Mouse (Mus musculus) kidney, adult 11 months (tissue): ENCODE measurements at regions not wholly inside any gene's neighbourhood (a gene's known extent, or its start where the extent isn't known, plus 50 kb on each side); places are given as distances from the start of the nearest gene placed in this dataset.
A peak's percentile ranks its signal among the peaks of the same experiment; 100 is the strongest.

Experiments
- DNase-seq: peaks from one replicate; pipeline ENCODE4 v3.0.0; 2022

DNA sequence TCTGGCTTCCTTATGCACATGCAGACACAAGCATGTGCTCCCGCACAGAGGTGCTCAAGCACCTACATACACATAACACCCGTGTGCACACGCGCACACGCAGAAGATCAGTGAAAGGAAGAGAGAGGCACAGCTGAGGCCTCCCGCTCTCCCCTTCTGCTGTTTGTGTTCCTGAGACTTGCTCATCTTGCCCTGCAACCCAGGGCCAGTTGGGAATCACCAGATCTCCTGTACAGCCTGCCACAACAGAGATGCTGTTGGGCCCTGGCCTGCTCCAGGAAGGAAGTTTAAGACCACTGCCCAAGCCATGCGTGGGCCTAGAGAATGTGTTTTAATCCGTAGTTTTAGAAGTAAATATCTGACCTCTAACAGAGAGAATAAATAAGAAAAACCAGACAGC lies 160.0 kb upstream of the Ctnnb1 start:
- DNase-seq: no peak

DNA sequence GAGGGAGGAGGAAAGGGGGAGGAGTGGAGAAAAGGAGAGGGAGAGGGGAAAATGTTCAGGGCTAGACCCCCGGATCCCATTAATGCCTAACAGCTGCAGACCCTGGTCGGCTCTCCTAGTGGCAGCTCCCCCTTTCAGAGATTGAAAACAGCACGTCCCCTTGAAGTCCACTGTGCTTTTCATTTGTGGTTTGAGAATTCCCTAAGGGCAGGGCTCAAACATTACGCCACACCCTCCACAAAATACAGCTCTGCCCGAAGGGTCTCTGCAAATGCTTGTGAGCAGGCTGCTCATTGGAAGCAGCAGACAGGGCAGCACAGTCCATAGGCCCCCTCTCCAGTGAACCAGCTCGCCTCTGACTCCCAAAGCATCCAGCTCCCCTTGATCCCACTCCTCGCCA lies 159.3 kb upstream of the Ctnnb1 start:
- DNase-seq: no peak

DNA sequence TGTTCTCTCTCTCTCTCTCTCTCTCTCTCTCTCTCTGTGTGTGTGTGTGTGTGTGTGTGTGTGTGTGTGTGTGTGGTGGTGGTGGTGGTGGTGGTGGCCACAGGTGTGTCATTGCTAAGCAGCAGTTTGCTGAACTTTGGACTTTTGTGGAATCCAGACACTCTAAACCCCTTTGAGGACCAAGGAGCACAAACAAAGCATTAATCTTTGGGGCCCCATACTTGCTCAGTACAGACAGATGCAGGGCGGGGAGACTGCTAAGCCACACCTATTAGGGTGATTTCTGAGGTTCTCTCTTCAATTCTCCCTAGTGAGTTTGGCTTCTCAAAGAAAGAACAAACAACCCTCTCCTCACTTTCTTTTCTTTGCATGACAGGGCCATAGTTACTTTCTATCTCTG lies 158.1 kb upstream of the Ctnnb1 start:
- DNase-seq: no peak

DNA sequence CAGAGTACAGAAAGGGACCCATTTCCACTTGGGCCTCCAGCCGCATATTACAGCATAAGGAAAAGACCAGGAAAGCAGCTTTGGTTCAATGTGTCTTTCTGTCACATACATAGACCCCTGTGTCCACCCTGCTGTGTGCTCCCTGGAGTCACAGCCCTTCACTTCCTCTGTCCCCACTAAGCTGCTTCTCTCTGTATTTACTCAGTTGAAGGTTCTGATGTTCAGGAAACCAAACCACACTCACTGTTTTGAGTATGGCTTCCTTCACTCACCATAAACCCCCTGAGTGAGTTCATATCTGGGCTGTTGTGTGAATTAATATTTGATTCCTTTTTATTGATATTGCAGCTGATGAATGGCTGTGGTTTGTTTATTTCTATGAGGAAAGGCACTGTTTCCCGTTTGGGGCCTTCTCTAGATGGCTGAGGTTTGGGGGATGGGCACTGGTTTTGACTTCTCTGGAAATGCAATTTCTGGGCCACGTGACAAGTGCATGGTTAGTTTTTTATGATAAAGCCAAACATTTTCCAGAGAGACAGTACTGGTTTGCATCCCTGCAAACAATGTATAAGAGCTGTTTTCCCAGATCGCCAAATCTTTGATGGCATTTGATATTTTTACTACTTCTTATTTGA lies 157.0 kb upstream of the Ctnnb1 start:
- DNase-seq: no peak

DNA sequence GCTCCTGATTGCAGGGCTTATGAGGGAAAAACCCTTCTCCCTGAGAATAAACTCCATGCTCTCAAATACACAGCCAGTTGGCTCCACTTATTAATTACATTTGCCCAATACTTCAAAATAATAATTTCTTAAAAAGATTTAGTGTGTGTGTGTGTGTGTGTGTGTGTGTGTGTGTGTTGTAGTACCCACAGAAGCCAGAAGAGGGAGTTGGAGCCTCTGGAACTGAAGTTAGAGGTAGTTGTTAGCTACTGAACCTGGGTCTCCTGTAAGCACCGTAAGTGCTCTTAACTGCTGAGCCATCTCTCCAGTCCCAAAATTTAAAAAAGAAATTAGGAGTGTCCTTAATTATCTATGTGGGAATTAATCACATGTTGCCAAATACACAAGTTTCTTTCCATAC lies 154.8 kb upstream of the Ctnnb1 start:
- no peak for DNase-seq

DNA sequence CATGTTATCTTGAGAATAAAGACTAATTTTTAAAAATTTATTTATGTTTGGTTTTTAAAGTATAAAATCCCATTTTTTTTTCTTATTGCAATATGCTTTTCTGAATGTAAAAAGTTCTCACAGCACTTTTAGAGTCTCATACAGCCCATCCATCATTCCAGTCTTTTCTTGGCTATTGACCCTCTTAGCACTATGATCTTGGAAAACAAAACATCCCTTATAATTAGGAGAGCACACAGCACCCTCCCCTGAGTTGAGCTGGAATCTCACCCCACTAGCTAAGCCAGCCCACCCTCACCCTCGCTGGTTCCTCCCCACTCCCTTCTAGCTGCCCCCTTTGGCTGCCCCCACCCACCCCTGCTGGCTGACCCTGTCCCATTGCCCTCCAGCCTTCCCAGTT lies 154.2 kb upstream of the Ctnnb1 start:
- no peak for DNase-seq

DNA sequence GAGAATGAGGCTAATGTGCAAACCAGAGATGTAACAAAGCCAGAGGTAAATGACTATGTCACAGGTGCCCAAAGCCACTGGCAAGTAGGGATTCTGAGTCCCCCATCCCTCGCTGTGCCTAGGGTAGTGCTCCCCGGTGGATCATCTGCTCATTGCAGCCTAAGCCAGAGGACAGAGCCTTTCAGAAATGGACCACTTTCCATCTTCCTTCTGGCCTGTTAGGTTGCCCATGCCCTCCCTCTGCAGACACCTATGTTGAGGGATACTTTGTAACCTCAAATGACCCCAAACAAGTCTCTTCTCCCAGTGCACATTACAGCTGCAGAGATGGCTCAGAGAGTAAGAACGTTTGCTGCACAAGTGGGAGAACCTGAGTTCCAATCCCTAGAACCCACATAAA lies 153.3 kb upstream of the Ctnnb1 start:
- DNase-seq: no peak

DNA sequence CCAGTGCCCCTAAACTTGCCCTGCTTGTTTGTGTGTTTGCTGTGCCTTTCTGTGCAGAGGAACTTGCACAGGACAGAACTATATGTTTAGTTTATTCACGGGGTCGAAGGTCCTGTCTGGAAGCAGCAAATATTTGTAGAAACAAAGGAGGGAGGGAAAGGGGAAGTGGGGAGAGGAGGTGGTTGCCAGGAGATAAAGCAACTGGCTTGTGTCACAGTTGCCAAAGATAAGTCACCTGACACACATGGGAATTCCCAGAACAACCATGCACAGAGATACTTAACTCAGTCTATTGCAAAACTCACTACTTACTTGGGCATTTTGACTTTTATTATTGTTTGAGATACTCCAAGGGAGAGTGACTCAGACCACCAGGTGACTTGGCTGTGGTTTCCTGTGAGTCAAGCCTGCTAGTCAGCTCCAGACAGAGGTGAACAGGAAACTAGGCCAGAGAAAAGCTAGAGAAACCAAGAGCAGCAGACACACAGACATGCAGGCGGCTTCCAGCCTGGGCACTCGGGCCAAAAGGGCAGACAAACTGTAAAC lies 152.5 kb upstream of the Ctnnb1 start:
- peak; percentile 57 for DNase-seq

DNA sequence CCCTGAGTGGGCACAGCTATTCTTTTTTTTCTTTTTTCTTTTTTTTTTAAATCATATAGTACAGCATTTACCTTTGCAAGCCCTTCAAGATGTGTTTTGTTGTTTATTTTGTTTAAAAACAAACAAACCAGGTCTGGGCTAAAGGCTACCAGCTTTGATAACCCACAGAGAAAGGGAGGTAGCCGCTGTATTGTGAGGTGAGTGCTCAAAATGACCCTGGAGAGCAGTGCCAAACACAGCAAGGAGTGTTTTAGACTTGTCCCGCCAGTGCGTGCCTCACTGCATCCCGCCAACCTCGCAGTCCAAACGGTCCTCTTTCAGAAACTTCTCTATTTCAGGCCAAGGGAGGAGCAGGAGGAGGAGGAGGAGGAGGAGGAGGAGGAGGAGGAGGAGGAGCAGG lies 152.0 kb upstream of the Ctnnb1 start:
- DNase-seq: no peak

DNA sequence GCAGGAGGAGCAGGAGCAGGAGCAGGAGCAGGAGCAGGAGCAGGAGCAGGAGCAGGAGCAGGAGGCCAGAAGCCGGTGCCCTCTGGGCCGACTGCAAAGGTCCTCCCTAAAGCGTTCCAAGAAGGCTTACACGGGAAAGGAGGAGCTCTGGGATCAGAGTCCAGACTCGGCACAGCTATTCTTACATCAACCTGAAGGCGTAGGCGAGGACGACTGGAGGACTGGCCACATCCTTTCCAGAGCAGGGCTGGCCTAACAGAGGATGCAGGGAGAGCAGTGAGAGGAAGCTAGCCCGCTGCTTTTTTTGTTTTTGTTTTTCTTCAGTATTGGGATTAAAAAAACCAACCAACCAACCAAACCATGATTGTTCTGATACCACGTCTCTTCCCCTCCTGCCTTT lies 151.5 kb upstream of the Ctnnb1 start:
- peak; percentile 78 for DNase-seq

DNA sequence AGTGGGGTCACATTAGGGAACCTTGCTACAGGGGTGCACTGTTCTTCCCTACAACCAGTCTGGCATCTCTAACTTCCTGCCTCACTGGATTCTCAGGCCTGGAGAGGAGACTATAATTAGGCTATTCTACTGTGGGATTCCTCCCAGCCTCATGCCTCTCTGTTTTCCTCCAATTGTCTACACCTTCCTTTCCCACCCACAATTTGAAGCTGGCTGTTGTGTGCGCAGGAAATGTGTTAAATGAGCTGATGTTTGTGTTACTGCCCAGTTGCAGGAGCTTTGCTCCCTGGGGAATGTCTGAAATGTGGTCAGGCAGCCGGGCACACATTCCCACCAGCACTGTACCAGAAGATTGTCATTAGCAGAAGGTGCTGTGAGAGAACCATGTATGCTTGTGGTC lies 150.6 kb upstream of the Ctnnb1 start:
- DNase-seq: peak; percentile 73

DNA sequence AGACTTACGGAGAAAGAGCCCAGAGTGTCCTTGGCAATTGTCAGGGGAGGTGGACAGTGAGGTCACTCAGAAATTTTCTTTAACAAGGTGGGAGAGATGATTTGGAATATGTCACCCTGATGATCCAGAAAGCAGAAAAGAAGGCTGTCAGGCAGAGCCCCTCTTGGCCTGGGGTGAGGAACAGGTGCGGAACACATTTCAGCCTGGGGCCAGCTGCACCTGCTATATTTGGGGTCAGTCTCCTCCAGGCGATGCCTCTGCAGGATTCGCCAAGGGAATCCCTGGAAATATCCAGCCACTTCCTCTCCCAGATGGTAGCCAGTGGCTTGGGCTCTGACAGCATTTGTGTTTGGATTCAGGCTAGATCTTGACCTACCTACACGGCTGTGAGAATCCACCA lies 134.8 kb upstream of the Ctnnb1 start:
- no peak for DNase-seq

DNA sequence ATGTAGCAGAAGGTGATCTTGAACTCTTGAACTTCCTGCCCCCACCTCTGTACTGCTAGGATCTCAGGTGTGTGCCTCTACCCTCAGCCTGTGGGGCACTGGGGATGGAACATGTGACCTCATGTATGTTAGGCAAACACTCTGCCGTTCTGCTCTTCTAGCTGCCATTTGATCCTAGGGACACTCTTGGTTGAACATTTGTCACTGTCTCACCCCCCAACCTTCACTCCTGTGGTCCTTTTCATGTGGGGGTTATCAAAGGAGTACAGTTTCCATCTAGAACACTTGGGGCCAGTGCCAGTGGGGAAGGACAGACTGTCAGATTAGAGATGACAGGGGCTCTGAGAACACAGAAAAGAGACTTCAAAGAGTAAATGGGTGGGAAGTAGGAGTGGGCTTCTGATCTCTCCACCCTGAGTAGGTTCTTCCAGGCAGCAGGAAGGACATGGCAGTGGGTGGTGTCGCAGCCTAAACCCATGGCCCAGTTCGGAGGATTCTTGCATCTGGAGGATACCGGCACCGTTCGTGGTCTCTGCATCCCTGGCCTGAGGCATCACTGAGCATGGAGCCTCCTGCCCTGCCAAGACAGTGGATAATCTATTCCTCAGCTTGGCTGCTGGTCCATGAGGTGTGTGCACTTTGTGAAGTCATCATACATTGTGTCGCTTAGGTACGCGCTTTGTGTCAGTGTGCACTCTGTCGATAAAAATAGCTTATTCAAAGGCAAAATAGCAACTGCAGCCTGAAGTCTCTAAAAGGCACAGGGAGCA lies 132.7 kb upstream of the Ctnnb1 start:
- no peak for DNase-seq

DNA sequence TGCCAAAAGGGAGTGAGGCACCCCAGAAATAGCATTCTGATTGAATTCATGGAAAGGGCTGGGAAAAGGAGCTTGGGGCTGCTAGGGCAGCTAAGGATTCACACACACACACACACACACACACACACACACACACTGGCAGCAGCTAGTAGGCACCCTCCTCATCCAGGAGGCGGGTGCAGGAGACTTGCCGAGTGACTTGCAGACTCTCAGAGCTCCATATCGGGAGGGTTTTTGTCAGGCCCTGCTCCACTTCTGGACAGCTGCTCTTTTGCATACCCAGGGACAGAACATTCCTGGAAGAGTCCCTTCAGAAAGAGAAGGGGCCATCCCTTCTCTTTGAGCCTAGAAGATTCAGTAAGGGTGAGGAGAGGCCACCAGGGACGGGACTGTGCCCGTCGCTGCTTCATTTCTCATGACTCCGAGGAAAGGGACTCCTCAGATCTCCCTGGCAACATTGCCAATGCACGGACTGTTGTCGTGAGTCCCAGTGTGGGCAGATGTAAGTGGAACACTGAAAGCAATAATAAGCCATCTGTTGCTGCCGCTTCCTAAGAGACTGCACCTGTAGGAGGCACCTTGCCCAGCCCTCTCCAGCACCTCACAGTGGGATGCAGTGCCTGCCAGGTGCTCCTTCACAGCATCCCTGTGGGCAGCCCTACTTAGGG lies 130.9 kb upstream of the Ctnnb1 start:
- no peak for DNase-seq

DNA sequence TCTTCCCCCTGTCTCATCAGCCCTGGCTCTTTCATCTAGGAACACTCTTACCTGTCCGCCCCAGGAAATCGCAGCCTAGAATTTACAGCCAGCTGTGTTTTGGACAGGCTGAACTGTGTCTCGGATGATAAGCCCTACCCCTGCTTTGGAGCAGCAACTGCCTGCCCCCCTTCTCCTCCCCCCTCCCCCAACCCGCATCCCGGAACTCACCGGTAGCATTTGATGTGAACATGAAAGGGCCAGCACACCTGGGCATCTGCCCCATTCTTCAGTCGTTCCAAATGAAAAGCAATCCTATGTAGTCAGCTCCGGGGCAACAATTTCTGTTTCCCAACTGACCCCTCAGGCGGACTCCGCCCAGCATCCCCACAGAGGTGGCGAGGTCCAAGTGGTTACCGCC lies 130.1 kb upstream of the Ctnnb1 start:
- no peak for DNase-seq

DNA sequence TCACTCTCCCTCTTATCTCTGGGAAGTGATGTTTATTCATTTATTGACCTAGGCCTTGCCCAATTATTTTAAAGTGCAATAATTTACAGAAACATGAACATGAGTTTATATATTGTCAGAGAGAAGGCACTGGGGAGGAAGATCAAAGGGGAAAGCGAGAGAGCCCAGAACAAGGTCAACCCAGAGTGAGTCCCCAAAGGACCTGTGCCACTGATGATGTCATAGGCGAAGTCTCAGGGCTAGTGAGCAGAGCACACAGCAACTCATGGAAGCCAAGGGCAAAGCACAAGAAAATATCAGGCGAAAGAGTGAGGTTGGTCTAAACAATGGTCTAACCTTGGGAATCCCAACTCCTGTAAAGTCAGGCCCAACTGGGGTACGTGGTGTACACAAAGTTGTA lies 126.4 kb upstream of the Ctnnb1 start:
- DNase-seq: no peak

DNA sequence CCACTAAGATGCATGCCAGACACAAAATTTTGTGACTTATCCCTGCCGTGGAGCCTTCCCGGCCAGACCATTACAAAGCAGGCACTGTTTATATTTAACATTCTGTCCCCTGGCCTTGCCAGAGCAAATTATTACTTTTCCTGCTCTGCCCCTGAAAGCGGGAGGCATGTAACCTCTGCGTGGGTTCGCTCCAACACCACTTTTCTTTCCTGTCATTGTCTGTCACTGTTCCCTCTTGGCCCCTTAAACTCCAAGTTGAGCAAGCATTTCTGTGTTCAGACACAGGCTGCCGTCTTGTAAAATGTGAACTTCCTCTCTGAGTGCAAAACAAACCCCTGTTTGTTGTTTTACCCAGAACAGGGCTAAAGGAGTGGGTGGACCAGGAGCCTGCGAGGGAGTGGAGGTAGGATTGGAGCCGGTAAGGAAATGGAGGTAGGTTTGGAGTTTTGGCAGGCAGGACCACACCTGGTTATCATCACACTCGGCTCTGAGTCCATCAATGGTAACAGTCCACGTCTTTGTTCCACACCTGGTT lies 124.2 kb upstream of the Ctnnb1 start:
- peak; percentile 7 for DNase-seq

DNA sequence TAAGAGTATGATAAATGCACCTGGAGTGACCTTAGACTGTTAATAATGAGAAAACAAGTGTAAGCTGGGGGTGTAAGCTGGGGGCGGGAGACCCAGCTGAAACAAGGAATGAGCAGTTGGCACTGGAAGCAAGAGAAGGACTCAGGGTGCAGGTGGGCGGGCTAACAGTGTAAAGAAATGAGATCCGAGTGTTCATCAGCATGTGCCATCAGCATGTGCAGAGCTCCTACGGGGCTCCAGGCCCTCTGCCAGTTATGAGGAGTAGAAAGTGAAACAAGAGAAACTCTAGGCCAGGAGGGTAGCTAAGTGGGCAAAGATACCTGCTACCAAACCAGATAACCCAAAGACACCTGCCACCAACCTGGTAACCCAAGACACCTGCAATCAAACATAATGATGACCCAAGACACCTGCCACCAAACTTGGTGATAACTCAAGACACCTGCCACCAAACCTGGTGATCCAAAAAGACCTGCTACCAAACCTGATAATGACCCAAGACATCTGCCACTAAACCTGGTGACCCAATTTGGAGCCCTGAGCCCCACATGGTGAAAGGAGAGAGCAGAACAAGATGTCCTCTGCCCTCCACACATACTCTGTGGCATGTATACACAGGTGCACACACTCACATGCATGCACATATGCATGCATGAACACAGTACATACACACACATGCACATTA lies 120.1 kb upstream of the Ctnnb1 start:
- DNase-seq: no peak

DNA sequence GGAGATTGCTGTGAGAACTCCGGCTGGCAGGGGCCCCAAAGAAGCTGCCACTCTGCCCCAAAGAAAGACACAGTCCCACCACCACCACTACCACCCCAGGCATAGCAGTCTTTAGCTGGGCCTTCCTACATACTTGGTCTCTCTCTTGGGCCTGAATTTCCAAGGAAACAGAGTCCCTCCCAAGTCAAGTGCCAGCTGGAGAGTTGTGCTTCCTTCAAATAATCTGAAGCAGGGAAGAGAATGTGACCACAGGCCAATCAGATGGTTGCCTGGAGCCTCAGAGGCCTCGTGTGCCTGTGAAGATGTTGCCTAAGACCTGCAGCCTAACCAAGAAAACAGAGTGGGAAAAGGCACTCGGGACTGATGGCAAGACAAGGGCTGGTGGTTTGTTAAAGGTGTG lies 117.5 kb upstream of the Ctnnb1 start:
- no peak for DNase-seq

DNA sequence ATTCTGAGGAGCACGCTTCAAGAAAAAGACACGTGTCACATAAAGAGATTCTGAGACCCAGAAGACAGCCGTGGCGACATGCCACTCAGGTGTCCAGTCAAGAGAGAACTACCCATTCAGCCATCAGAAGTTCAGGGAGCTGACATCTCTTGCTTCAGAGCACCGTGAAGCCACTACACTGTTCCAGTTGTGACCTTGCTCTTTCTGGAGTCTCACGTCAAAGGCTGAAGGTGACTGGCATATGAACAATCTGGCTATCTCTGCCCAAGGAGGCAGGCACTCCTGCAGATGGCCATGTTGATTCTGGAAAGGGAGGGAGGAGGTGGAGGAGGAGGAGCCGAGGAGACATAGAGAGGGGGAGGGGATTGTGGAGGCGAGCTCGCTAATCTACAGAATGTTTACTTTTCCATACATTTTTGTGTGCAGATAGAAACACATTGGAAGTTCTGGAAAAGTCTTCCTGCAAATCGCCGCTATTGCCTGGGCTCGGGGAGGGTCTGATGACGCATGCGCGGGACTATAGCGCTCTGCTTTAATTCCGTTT lies 116.3 kb upstream of the Ctnnb1 start:
- no peak for DNase-seq

DNA sequence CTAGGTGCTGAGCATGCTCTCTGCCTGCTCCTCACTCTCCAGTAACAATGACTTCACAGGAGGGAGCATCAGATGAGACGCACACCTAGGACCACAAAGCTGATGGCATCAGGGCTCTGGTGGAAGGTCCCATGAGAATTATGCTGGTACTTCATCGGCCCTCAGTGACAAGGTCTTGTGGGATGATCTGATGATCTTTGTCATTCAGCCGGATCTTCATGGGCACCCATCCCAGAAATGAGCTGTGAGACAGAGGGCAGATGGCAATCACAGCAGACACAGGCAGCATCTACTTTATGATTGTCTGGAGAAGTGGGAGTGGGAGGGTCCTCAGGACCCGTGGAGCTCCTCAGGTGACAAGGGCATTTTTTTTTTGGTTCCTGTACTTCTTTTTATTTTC lies 114.7 kb upstream of the Ctnnb1 start:
- no peak for DNase-seq

DNA sequence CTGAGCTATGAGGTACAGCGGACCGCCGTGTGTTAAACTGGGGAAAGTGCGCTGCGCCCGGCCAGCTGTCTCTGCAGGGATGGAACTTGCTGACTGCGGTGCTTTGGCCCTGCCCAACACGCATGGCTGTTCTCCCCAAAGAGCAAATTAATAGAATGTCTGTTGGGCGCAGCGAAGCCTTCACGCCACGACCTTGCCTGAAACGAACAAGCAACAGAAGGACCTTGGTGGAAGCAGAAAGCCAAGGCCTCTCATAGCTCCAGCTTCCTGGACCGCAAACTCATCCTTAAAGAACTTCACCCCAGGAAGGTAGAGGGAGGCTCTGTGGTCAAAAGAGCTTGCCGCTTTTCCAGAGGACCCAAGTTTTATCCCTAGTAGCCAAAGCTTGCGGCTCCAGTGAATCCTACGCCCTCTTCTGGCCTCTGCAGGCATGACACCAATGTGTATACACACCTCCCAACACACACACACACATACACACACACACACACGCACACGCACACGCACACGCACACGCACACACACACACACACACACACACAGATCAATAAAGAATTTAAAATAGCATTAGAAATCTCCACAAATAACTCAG lies 110.2 kb upstream of the Ctnnb1 start:
- DNase-seq: no peak

DNA sequence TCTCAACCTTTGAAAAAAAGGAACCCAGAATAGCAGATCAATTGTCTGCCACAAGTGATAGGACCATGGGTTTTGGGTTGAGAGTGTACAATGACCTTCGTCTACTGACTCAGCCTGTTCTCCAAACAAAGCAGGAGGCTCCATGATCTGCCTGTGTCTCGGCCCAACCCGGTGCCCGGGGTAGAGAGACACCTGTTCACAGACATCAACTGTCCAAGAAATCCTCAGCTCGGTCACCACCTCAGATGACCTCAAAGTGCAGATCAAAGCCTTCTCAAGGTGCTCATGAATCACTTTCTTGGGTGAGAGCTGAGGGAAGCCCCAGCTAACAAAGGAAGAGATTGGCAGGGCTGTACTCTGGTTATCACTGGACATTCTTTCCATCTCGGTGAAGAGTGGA lies 108.1 kb upstream of the Ctnnb1 start:
- DNase-seq: no peak
